Mouse (Mus musculus) midbrain, embryonic 14.5 days (tissue): ENCODE measurements at regions not wholly inside any gene's neighbourhood (a gene's known extent, or its start where the extent isn't known, plus 50 kb on each side); places are given as distances from the start of the nearest gene placed in this dataset.

Source experiments
- ATAC-seq: fragments of 200-750 bp; cut with Nextera tagmentation; 2 replicates; pipeline ENCODE4 v1.8.0; 2017; ENCODE audit warnings: moderate number of reproducible peaks, moderate library complexity; ENCODE audit not compliant: low FRiP score, low TSS enrichment
- DNase-seq: peaks from one replicate; pipeline ENCODE4 v3.0.0-alpha.2; 2015
- H3K27ac ChIP-seq: fragments of 300-500 bp; sonication (generic); replicated peaks from 2 replicates; pipeline ENCODE4 v1.5.1; 2014; ENCODE audit warnings: mild to moderate bottlenecking, low read depth, low read length, moderate library complexity
- H3K27me3 ChIP-seq: fragments of 300-500 bp; sonication (generic); 2 replicates; pipeline ENCODE4 v1.6.1; 2014; ENCODE audit warnings: low read length, control low read depth, mixed read lengths; ENCODE audit not compliant: control insufficient read depth, insufficient read depth
- H3K36me3 ChIP-seq: fragments of 300-500 bp; sonication (generic); 2 replicates; pipeline ENCODE4 v1.6.1; 2014; ENCODE audit warnings: low read length, control low read depth; ENCODE audit not compliant: control insufficient read depth, insufficient read depth
- H3K4me1 ChIP-seq: fragments of 300-500 bp; sonication (generic); 2 replicates; pipeline ENCODE4 v1.6.1; 2014; ENCODE audit warnings: mild to moderate bottlenecking, antibody characterized with exemption, low read length, control low read depth; ENCODE audit not compliant: control insufficient read depth, insufficient read depth
- H3K4me2 ChIP-seq: fragments of 300-500 bp; sonication (generic); 2 replicates; pipeline ENCODE4 v1.6.1; 2014; ENCODE audit warnings: mild to moderate bottlenecking, low read length, moderate library complexity
- H3K4me3 ChIP-seq: fragments of 300-500 bp; sonication (generic); replicated peaks from 2 replicates; pipeline ENCODE4 v1.5.1; 2014; ENCODE audit warnings: low read depth, low read length
- H3K9ac ChIP-seq: fragments of 300-500 bp; sonication (generic); replicated peaks from 2 replicates; pipeline ENCODE4 v1.6.1; 2014; ENCODE audit warnings: mild to moderate bottlenecking, low read length, moderate library complexity
- H3K9me3 ChIP-seq: fragments of 300-500 bp; sonication (generic); 2 replicates; pipeline ENCODE4 v1.6.1; 2016; ENCODE audit warnings: low read length, control low read depth, mixed read lengths; ENCODE audit not compliant: control insufficient read depth
- WGBS: fragments of 180-500 bp; shearing (Covaris S2); extraction: QIAGEN DNeasy Blood & Tissue Kit; methylation state at CpG from one replicate; pipeline ENCODE4 v1.1.7; 2014; 5-methylcytosine and 5-hydroxymethylcytosine counted together

DNA sequence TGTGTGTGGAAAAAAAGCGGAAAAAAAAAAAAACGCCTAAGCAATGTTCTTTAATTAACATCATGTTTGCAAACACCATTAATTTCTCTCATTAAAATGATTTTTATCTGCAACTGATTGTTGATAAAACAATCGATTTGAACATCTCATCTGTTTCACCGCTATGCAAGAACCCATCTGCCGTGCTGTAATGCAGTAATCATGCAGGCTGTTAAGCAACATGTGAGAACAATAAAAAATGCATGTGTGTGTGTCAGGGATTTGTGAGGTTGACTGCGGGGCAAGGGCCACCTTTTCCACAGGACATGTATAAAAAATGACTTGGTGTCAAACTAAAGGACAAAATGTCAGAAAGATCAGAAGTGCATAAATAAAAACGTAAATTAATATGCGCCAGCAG, 618.9 kb upstream of the Tenm3 start:
- Histone ChIP-seq H3K4me3 (no peak overlapping the region), H3K27ac (peak overlapping the region; percentile 39; the same call in 1 of the 2 replicates), H3K27me3 (no peaks in the 10 kb centered on the region), H3K4me2 (0 out of 2 replicates have a peak overlapping the region, but pooled peaks have one; percentile 25), H3K9me3 (no peaks in the 10 kb centered on the region), H3K36me3 (no peaks in the 10 kb centered on the region), H3K9ac (no peak overlapping the region), H3K4me1 (peaks cover 15% of the 10 kb centered on the region)
- 24% methylated on average over 8 of the region's 8 CpGs for WGBS
- peak; percentile 59 for DNase-seq
- ATAC-seq = no peak

DNA sequence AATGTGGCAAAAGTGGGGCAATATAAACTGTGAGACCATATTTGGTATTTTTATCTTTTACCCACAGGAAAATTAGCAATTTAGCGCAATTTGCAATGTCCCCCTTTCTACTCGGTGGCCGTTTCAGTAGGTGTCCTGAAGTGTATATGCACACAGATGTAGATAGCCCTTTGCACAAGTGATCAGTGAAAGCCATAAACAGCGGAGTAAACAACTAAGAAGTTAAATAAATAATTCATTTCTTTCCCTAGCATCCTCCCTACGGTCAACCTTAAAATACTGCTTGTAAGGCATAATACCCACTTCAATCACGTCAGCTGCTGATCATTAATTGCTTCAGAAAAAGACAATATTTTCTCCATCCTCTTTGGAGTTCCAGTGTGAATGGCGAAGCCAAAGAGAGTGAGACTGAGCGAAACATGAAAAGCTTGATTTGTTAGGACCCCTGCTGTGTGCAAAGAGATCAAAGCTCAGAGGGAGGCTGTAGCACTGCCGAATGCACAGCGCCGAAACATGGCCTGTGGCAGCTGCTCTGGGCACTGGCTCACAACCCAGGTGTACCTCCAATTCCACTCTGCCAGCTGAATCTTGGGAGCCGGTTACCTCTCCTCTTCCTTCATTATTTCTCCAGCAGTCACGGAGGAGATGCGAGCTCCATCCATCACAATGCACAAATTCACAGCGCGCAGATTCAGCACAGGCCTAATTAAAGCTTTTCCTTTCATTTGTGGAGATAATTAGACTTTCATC, 618.1 kb upstream of the Tenm3 start:
- 12% methylated on average over 16 of the region's 16 CpGs for WGBS
- ATAC-seq = peak; percentile 84
- Histone ChIP-seq H3K4me2 (peak overlapping the region; percentile 45), H3K27me3 (no peaks in the 10 kb centered on the region), H3K9me3 (no peaks in the 10 kb centered on the region), H3K4me1 (peaks cover 15% of the 10 kb centered on the region), H3K27ac (peak overlapping the region; percentile 81), H3K9ac (no peak overlapping the region; the same call in 1 of the 2 replicates), H3K36me3 (no peaks in the 10 kb centered on the region), H3K4me3 (no peak overlapping the region)
- DNase-seq = peak; percentile 84

DNA sequence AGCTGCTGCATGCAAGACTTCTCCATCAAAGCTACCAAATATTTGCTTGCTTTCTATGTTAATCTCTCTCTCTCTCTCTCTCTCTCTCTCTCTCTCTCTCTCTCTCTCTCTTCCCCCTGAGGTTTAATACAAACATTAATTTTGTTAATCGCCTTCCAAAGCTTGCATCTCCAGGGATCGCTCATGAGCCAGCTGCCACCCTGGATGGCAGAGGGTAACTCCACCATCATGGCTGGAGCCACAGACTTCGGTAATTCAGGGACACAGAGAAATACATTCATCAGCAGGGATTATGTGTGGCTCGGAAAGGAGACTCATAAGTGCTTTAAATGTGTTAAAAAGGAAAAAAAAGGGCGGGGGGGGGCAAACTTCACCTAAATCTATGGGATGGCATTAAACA, 601.7 kb upstream of the Tenm3 start:
- 40% methylated on average over 5 of the region's 5 CpGs for WGBS
- Histone ChIP-seq H3K27me3 (no peaks in the 10 kb centered on the region), H3K4me1 (no peaks in the 10 kb centered on the region), H3K4me2 (no peak overlapping the region), H3K27ac (no peak overlapping the region), H3K9me3 (no peaks in the 10 kb centered on the region), H3K36me3 (no peaks in the 10 kb centered on the region), H3K9ac (no peak overlapping the region), H3K4me3 (no peak overlapping the region)
- ATAC-seq (no peak), DNase-seq (peak; percentile 27)

DNA sequence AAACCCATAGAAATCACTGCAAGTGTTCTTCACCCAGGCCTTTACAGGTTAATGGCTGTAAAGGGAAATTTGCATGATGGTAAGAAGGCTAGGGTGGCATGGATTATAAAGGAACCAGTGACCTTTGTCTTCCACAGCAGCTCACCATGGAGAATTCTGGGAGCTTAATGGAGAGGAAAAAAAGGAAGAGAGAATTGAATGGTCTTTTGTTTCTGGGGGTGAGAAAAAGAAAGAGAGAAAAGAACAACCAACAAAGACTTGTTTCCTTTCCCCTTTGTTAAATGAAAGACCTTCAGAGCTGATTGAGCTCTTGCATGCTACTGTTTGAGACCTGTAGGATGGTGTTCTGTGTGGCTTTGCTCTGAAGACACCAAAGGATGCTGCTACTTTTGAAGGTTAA, 597.5 kb upstream of the Tenm3 start:
- H3K4me3 ChIP-seq = no peak overlapping the region
- no peak overlapping the region for H3K4me2 ChIP-seq
- ATAC-seq (no peak), DNase-seq (no peak)
- no peaks in the 10 kb centered on the region for H3K27me3 ChIP-seq
- H3K9ac ChIP-seq = no peak overlapping the region
- H3K27ac ChIP-seq = no peak overlapping the region
- no peaks in the 10 kb centered on the region for H3K36me3 ChIP-seq
- H3K4me1 ChIP-seq = no peaks in the 10 kb centered on the region
- no peaks in the 10 kb centered on the region for H3K9me3 ChIP-seq

DNA sequence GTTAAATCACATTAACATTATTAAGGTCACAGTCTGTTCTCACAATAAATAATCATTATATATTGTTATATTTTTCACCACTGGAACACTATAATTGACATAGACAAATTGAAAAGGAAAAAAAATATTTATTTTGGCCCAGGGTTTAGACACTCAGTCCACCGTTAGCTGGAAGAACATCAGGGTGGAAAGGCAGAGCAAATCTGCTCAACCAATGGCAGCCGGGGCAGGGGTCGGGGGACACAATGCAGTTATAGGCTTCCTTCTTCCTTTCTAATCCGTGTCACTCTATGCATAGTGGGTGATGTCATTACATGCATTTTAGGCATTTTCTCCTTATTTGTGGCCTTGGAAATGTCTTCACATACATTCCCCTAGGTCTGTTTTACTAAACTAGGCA, 552.8 kb upstream of the Tenm3 start:
- Histone ChIP-seq H3K27ac (no peak overlapping the region), H3K9ac (no peak overlapping the region), H3K4me1 (no peaks in the 10 kb centered on the region), H3K9me3 (no peaks in the 10 kb centered on the region), H3K4me2 (no peak overlapping the region), H3K27me3 (no peaks in the 10 kb centered on the region), H3K36me3 (no peaks in the 10 kb centered on the region), H3K4me3 (no peak overlapping the region)
- DNase-seq (no peak), ATAC-seq (no peak)
- WGBS = 84% methylated on average over 4 of the region's 4 CpGs

DNA sequence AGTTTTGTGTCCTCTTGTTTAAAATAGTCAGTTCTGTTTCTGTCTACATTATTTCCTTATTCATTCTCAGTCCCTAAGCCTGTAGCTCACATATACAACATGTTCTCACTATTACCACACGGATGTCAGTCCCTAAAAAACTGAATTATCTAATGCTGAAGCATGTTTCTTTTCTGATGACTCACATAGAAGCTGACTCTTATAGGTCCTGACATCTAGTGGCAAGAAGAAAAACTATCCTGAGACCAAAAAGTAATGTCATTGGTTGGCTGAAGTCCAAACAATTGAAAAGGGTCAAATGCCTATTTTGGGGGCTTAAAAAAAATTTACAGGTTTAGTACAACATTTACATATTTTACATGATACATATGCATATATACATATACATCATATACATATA, 551.3 kb upstream of the Tenm3 start:
- ATAC-seq (no peak), DNase-seq (peak; percentile 58)
- Histone ChIP-seq H3K4me1 (no peaks in the 10 kb centered on the region), H3K4me3 (no peak overlapping the region), H3K27ac (no peak overlapping the region), H3K9ac (no peak overlapping the region), H3K4me2 (no peak overlapping the region), H3K36me3 (no peaks in the 10 kb centered on the region), H3K9me3 (no peaks in the 10 kb centered on the region), H3K27me3 (no peaks in the 10 kb centered on the region)
- WGBS = 27% methylated on average over 1 of the region's 1 CpGs

DNA sequence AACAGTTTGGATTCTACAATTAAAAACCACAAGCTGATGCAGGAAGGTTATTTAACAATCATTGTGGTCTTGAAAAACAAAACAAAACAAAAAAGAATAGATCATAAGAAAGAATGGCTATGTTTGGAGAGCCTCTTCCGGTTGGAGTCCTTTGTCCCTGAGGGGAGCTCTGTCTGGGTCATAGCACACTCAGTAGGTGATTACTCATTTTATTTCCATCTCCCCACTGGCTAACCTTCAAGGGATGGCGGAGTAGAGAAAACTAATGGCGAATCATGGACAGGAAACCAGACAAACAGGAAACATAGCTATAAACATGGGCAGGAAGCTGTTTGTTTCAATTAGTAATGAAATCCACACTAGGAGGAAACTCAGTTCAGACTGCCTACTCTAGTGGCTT, 545.8 kb upstream of the Tenm3 start:
- 85% methylated on average over 3 of the region's 3 CpGs for WGBS
- Histone ChIP-seq H3K27ac (no peak overlapping the region), H3K9me3 (no peaks in the 10 kb centered on the region), H3K4me1 (no peaks in the 10 kb centered on the region), H3K36me3 (no peaks in the 10 kb centered on the region), H3K4me3 (no peak overlapping the region), H3K9ac (no peak overlapping the region), H3K4me2 (no peak overlapping the region), H3K27me3 (no peaks in the 10 kb centered on the region)
- ATAC-seq (no peak), DNase-seq (no peak)

DNA sequence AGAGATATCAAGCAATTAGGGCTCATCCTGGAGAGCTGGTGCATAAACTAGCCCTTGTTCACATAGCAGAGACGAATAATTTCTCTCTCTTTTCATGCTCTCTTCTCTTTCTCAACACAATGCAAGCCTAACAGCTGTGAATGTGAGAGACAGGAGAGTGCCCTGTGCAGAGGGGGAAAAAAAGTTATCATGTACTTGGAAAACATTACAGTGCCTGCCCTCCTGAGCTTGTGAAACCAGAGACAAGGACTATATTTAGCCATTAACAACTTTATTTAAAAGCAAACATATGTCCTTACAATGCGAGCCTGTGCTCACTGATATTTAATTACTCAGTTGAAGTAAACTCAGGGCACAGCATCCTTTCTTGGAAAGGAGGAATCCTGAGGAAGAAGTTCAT, 543.8 kb upstream of the Tenm3 start:
- WGBS = 61% methylated on average over 2 of the region's 2 CpGs
- H3K4me1 ChIP-seq = no peaks in the 10 kb centered on the region
- no peak for ATAC-seq

DNA sequence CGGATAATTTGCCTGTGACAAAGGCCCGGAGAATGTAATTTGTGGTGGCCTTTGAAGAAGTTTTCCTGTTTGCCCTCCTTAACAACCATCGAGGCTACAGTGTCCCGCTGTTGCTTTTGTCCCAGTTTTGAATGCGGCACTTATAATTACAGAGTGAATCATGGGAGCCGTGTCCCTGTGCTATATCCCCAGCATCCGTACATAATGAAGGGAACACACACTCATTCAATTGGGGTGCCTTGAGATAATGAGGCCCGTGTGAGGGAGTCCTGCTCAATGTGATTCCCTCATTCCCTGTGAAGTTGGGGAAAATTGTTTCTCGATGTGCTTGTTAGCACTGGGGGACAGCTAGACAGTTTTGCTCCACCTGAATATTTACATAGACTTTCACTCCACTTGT, 528.9 kb upstream of the Tenm3 start:
- H3K27ac ChIP-seq = no peak overlapping the region
- H3K36me3 ChIP-seq = no peaks in the 10 kb centered on the region
- H3K4me1 ChIP-seq = no peaks in the 10 kb centered on the region
- ATAC-seq (no peak), DNase-seq (peak; percentile 19)
- H3K9ac ChIP-seq = no peak overlapping the region
- H3K4me3 ChIP-seq = no peak overlapping the region
- H3K9me3 ChIP-seq = no peaks in the 10 kb centered on the region
- H3K4me2 ChIP-seq = no peak overlapping the region
- 71% methylated on average over 9 of the region's 9 CpGs for WGBS
- H3K27me3 ChIP-seq = no peaks in the 10 kb centered on the region

More for the DNA sequence above, 543.8 kb upstream of the Tenm3 start:
- H3K36me3 ChIP-seq = no peaks in the 10 kb centered on the region
- no peak for DNase-seq
- H3K27me3 ChIP-seq = no peaks in the 10 kb centered on the region
- H3K4me3 ChIP-seq = no peak overlapping the region
- H3K9me3 ChIP-seq = no peaks in the 10 kb centered on the region
- no peak overlapping the region for H3K27ac ChIP-seq
- H3K9ac ChIP-seq = no peak overlapping the region
- H3K4me2 ChIP-seq = no peak overlapping the region
